ENCODE assay signal across 10 mouse cellular contexts in the genomic region with DNA sequence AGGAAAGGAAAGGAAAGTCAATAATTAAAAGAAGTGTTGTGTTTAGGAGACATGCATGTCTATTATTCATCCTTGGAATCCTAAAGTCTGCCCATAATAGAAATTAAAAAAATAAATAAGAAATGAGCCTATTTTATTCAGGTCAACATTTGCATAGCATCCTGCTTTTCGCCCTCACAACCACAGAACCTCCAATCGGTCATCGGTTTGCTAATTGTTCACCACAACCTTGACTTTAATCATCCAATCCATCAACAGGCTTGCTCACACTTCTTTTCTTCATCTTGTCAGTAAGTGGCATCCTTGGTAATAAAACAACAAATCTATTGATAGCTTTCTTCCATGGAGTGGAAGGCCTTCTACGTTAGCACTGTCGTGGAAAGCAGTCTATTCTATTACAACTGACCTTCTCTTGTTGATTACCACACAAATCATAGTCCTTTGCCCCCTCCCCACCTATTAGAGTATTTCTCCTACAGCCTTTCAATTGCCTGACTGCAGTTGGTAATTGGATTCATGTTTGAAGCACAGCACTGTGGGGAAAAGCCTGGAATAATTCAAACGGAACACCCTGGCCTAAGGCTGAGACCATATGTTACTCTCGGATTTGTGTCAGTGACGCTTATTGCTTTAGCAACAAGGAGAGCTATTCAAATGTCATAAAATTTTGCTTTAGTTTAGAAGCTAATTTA.
A peak's percentile ranks its signal among the peaks of the same experiment; 100 is the strongest.
DNase-seq lines count a peak whose midpoint lies in the region; ATAC-seq and TF ChIP-seq lines count a peak whose summit lies in the region.
"Had no signal": no experiment of that assay in that cellular context is flagged by ENCODE, and none has a peak within 500 bp of the region (broad histone marks: within the 10 kb centered on the region; RNA-seq: fewer than 3 reads in every experiment).

No protein-coding gene starts in this region.

- no peaks in the 10 kb centered on the region for H3K9me3 ChIP-seq in midbrain, embryonic 12.5 days
- no peaks in the 10 kb centered on the region for H3K9me3 ChIP-seq in midbrain, embryonic 15.5 days
- H3K9me3 ChIP-seq: kidney, embryonic 15.5 days had no signal

- no peaks in the 10 kb centered on the region for H3K36me3 ChIP-seq in midbrain, embryonic 12.5 days
- no peaks in the 10 kb centered on the region for H3K36me3 ChIP-seq in midbrain, embryonic 15.5 days (replicated peaks)
- H3K36me3 ChIP-seq: kidney, embryonic 15.5 days had no signal

- peaks cover 8% of the 10 kb centered on the region; the same call in 1 of the 2 replicates for H3K4me1 ChIP-seq in midbrain, embryonic 12.5 days
- H3K4me1 ChIP-seq in midbrain, embryonic 15.5 days, result peaks cover 7% of the 10 kb centered on the region; the same call in 1 of the 2 replicates
- H3K4me1 ChIP-seq: kidney, embryonic 15.5 days had no signal

- no peak overlapping the region for H3K27ac ChIP-seq in midbrain, embryonic 12.5 days (replicated peaks)
- no peak overlapping the region for H3K27ac ChIP-seq in midbrain, embryonic 15.5 days
- H3K27ac ChIP-seq in gastrocnemius, adult 2 months, result no peak overlapping the region
- H3K27ac ChIP-seq: kidney, embryonic 15.5 days had no signal

- no peaks in the 10 kb centered on the region for H3K27me3 ChIP-seq in midbrain, embryonic 12.5 days
- no peaks in the 10 kb centered on the region for H3K27me3 ChIP-seq in midbrain, embryonic 15.5 days (replicated peaks)
- H3K27me3 ChIP-seq: kidney, embryonic 15.5 days had no signal

- no peak overlapping the region for H3K4me2 ChIP-seq in midbrain, embryonic 12.5 days (replicated peaks)
- H3K4me2 ChIP-seq in midbrain, embryonic 15.5 days, result no peak overlapping the region
- H3K4me2 ChIP-seq: kidney, embryonic 15.5 days had no signal

- DNase-seq in cerebellum, postnatal 36 days, result peak; percentile 16 to 44
- peak; percentile 62 to 85 for DNase-seq in layer of hippocampus, adult 18-20 months (ENCODE audit: low spot score in 2 of 2)
- DNase-seq in retina, postnatal 1 day, result peak; percentile 44
- DNase-seq in gastrocnemius, adult 2 months, result no peak
- DNase-seq in lung, postnatal 36 days, result no peak
- DNase-seq in gastrocnemius, adult 18-20 months (ENCODE audit: low spot score), result no peak
- DNase-seq: thymus, postnatal 14 days had no signal

- no peak overlapping the region for H3K9ac ChIP-seq in midbrain, embryonic 12.5 days (replicated peaks)
- no peak overlapping the region for H3K9ac ChIP-seq in midbrain, embryonic 15.5 days
- H3K9ac ChIP-seq: kidney, embryonic 15.5 days had no signal

- peak; percentile 70 for ATAC-seq in midbrain, embryonic 12.5 days (ENCODE audit: low FRiP score, low read depth)
- ATAC-seq in midbrain, embryonic 15.5 days (replicated peaks), result no peak; the same call in 1 of the 2 replicates

- 66% methylated on average over 8 of the region's 8 CpGs for WGBS in midbrain, embryonic 12.5 days
- whole genome bisulfite sequencing in midbrain, embryonic 15.5 days, result 57% methylated on average over 8 of the region's 8 CpGs

- no peak for TF ChIP-seq CTCF in gastrocnemius, adult 2 months (IDR thresholded peaks at IDR 0.05)

- intact Hi-C loops in gastrocnemius, adult 2 months (cut with DNase I), result no loop called here

- no peak overlapping the region for H3K4me3 ChIP-seq in midbrain, embryonic 12.5 days
- no peak overlapping the region for H3K4me3 ChIP-seq in midbrain, embryonic 15.5 days
- H3K4me3 ChIP-seq in gastrocnemius, adult 2 months, result no peak overlapping the region
- H3K4me3 ChIP-seq: kidney, embryonic 15.5 days had no signal

Comparison
In these comparisons a context has a peak if more than half of its experiments do, and no peak if none do; other contexts are left out.
1. DNase-seq: peak in cerebellum, postnatal 36 days (2 of 2), layer of hippocampus, adult 18-20 months (2 of 2) and retina, postnatal 1 day (single experiment); none in gastrocnemius, adult 2 months (single experiment), lung, postnatal 36 days (single experiment) and gastrocnemius, adult 18-20 months (single experiment).